Mouse (Mus musculus) left cerebral cortex, adult 11 months (tissue): ENCODE measurements around the gene Glyat.
"Not testable (repeated sequence)": the region's sequence is repeated elsewhere in the genome, so short reads cannot be mapped to it uniquely, and the experiment has no call there.

Experiments
- DNase-seq: peaks from one replicate; pipeline ENCODE4 v3.0.0; 2022; ENCODE audit warnings: low spot score

The Glyat gene

DNA sequence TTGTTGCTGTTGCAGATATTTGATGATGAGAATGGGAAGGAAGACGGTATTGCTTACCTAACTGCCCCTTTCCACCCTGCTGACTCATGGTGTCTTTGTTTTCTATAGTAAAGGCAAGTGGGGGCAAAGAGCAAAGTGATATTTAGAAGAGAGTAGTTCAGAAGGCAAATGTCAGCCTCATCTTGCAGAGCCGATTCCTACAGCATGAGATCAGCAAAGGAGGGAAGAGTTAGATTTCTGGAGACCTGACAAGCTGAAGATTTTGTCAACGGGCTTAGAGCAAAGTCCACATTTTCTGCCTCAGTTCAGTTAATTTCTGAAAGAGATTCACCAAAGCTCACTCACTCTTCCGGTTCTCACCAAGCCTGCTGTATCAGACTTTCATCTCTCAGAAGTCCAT, at the start of gene Glyat:
Gene Glyat, plus strand, starts transcription at position 133 of the 400 bp plus-strand sequence.
- no peak for DNase-seq

DNA sequence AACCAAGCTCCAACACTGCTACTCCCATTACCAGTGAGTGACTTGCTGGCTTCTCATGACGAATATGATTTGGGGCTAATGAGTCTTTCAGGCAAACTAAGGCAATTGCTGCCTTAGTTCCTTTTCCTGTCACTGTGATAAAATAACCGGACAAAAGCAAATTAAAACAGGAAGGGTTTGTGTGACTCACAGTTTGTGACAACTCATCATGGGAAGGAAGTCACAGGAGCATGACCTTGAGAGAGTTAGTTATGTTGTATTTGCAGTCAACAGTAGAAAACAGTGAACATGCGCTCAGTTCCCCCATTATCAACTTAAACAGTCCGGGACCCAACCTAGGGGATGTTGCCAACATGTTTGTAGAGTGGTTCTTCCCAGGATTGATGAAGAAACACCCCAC, 47.8 kb upstream of the Glyat start:
- DNase-seq: no peak

DNA sequence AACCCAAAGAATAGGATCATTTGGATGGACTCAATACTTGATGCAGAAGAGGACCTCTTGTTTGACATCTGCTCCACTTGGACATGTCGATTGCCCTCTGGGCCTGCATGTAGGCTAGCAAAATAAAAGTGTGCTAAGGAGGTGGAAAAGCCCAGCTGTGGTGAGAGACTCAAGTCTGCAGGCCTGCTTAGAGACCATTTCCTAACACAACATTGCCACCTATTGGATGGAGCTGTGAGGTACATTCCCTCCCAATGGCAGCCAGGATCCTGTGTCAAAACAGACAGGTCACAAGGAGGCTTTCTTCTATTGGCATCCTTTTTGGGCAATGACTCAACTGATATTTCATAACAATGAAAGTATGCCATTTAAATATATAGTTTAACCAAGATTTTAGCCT, 41.2 kb upstream of the Glyat start:
- DNase-seq: peak; percentile 57

DNA sequence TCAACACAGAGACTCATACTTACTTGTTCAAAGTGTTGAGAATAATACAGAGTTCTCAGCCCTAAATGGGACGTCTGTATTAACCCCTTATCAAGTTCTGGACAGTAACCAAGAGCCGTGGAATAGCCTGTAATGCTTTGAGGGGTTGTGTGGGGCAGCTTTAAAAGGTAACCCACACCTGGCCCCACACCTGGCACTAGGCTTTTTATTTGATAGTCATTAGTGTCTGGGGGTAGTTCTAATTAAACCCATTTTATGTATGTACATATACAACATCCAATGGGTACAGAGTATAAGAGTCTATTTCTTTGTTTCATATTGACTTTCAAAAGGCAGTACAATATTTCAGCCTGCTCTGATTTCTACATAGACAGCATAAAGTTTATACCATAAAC, 38.0 kb upstream of the Glyat start:
- DNase-seq: no peak

DNA sequence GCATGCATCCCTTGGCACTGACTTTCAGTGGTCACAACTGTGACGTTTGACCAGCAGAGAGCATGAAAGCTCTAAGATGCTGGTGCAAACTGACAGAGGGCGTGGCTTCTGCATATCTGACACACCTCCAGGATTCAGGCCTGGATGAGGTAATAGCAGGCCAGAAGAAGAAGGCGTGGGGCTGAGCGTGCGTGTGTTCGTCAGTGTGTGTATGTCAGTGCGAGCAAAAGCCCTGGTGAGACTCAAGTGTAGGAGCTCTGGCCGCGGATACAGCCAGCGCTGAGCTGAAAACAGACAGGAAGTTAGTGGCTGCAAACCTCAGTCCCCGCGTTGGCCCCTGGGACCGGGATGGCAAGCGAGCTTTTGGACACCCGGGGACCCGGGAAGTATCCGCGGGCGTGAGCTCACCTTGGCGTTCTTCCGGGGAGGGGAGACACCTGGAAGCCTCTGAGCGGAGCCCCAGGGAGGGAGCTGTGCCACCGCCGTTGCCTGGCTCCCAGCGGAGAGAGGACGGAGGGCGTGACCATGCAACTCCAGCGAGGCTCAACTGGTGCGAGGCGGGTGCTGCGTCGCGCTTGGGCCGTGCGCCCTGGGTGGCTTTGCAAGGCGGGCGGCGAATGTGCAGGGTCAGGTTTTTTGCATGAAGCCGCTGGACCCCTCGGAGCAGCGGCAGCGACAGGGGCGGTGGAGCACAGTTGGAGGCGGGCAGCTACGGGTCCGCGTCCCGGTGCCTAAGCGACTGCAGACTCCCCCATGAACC, 37.4 kb upstream of the Glyat start:
- peak; percentile 24 for DNase-seq

DNA sequence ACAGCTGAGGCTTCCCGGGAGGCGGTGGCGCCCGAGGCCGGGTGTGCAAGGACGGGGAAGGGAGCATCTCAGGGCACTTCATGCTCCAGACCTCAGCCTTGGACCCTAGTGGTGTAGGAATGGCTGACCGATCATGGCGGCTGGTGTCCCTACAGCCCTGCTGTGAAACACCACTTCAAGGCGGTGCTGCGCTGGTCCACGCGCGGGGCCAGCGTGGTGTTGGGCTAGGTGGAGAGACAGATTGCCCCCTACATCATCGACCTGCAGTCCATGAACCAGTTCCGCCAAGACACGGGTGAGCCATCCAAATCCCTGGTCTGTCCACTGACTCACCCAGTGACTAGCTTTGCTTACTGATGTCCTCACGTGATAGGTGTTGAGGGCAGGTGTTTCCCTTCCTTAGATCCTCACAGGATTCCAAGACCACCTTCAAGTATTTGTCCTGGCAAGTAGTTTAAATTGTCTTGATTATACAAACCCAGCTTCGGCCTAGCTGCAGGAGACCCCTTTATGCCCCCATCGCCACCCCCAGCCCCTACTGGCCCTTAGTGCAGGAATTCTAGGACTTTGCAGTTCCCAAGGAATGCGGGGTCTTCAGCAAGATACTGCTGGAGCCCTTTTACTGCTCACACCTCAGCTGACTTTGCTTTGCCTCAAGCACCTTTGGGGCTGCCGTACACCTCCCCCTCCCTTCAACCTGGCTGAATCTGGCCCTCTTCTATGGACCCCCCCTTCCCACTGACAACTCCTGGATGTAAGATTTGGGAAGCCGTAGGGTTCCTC, 36.6 kb upstream of the Glyat start:
- DNase-seq: no peak

DNA sequence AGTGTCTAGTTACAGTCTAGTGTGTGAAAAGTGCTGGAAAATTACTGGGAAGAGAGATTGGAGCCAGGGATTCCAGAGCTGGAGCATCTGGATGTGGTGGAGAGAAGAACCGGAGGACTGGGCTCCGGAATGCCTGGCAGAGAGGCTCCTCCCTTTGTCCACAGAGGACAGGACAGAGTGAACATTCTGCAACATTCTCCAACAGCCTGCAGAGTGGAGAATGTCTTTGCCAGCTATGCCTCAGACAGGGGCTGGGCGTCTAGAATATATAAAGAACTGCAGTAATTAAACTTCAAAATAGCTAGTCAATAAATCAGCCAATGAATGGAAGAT, 36.1 kb upstream of the Glyat start:
- DNase-seq: no peak

DNA sequence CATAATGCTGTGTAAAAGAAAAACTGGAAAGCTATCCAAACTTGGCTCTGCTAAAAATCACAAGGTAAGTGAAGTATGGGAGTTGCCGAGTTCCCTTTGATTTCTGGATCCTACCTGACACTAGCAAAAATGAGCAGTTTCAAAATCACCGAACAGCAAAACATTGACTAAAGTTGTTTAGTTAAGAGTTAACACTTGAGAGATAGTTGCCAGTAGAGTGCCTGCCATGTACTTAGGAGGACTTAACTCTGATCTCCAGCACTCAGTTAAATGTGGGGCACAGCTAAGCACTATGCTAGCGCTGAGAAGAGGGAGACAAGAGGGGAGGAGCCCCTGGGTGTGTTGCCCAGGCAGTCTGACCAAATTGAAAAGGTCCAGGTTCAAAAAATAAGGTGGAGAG, 34.4 kb upstream of the Glyat start:
- DNase-seq: no peak

DNA sequence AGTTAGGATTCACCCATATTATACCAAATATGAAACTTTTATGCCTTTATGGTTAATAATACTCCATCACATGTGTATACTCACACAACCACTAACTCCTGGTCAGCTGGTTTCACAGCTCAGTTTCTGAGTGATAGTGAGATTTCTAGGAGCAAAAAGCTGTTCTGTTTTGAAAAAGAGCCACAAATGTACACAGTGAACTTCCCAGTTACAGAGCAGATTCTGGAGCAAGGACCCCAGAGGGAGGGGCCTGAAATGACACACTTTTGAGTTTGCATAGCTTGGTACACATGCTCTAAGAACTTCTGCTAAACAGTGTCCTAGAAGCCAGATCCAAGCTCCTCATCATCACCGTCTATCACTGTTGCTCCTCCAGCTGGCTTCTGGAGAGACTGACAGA, 33.4 kb upstream of the Glyat start, which contains the start of gene Gm4952:
Gene Gm4952, plus strand, starts transcription at position 301 of the 400 bp plus-strand sequence.
- DNase-seq: no peak

DNA sequence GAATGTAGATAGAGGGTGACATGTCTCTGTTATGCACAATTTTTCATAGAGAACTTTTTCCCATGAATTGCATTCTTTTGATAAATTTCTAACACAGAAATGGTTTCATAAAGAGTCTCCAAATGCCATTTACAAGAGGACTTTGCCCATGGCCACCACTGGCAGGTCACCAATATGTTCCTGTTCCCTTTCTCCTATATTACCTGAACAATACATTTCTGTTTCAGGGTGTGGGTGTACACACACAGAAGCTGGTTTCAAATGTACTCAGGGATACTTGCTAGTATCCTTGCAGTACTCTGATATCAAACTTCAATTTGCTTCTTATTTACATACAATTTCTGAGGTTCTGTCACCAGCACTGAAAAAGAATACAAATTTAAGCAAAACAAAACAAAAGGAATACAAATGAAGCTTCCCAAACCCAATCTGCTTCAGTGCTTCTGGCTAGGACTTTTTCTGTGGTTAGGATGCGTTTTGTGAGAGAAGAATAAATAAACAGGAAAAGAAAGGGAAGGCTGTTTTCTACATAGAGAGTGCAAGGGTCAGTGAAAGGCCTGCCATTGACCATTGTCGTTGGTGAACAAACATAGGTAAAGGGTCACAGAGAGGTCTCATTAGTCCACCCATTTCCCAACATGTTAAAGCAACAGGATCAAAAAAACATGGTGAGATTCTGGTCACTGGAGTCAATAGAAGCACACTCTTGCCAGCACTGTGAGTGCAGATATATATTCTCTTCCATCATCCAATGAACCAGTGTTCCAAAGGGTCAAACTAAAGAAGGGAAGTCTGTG, 32.2 kb upstream of the Glyat start:
- DNase-seq: no peak

DNA sequence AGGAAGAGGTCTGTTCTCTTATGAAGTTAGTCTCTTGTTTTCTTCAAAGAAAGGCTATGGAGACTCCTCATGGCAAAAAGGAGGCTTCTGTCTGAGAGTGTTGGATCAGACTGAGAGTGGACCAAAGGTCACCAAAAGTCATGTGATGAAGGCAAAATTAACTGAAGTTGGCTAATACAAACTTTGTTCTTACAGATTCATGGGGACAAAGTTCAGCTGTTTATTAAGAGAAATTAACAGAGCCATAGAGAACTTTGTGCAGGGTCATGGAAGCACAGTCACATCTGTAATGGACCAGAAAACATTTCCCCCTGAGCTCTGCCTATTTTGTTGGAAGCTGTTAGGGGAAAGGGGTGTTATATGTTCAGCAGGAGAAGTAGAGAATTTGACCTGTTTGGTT, 24.8 kb upstream of the Glyat start:
- DNase-seq: no peak

DNA sequence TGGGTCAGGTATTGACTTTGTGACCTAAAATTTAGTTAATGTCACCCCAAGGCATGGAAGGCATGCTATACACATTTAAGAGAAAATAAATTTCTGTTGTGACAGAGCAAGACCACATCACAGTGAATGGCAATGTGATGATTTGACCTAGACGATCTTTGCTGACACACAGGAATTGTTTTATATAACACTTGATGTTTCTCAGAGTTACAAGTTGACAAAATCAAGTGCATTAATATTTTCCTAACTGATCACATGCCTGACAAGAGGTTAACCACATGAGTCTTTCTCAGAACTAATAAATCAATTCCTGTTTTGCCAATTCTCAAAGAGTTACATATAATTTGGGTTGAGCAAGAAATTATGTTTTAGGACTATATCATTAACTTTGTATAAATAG, 19.5 kb upstream of the Glyat start:
- DNase-seq: no peak

DNA sequence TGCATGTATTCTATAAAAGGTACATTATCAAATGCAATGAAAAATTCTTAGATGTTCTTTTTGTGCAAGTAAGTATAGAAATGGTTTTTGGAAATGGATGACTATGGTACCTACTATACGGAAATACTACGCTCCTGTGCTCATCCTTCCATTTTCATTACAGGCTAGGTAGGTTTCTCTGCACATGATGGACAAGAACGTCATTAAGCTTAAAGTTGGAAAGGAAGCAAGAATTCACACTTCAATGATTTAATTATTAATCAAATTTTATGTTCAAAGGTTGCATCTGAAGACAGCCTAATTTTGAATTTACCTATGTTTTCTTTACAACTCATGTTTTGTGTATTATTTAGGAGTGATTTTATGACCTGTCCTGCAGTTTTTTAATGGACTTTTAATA, 1.2 kb downstream of the Glyat start:
- DNase-seq: no peak

DNA sequence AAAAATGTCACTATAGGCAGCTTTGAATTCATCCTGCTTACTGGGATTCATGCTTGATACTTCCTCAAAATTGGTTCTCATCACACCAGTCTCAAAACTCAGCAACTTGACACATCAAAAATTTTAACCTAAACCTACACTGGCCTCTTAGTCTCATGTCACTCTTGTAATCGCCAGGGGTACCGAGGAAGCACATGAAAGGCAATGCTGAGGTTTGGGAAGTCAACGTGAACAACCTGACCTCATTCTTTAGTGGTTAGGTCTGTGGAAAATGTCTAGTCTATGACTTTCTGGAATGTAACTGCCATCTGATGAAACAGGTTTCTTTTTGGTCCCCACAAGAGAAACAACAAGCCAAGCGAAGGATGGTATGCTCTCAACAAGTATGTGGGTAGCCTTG, 1.9 kb downstream of the Glyat start:
- DNase-seq: no peak

DNA sequence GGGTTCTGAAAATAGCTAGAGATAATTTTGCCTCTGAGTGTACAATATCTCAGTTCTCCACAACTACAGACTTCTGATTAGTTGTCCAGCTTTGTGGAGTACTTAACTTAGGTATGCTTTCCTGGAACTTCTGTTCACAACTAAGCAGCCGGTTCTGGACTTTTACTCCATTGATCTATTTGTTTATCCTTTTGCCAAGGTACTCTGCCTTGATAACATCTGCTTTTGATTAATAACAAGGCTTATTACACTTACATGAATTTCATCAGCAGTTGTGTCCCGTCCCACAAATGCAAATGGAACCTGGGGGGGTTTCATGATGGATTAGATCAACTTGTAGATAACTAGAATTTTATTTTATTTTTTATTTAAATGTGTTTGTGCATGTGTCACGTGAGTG, 3.8 kb downstream of the Glyat start:
- no peak for DNase-seq

DNA sequence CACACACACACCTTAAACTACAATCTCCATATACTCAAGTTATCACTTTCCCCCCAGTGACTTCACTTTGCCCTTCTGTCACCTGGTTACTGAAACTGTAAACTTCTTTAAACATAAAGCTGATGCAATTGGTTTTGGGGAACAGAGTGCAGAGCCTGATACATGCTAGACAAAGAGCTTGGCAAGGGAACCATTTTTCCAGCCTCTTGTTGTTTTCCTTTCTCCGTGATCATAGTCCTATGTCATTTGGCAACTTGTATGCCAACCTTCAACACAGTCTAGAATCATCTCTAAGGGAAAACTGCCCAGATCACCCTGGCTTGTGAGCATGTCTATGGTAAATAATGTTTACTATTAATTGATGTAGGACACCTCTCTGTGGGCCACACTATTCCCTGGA, 4.9 kb downstream of the Glyat start:
- DNase-seq: no peak

DNA sequence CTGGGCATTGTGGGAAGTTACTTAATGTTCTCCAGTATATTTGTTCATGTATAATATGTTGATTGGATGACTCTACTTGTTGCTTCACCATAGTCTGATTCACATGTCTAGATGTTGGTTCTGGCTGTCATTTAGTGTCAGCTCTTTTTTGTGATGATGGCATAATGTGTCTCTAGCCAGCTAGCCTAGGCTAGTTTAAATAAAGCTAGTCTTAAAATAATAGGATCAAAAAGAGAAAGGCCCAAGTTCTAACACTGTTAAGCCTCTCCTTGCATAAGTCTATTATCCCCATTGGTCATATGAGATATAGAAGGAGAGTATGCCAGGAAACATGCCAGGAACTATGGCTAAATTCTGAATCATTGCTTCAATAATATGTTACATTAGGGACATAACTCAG, 16.4 kb downstream of the Glyat start:
- DNase-seq: no peak

DNA sequence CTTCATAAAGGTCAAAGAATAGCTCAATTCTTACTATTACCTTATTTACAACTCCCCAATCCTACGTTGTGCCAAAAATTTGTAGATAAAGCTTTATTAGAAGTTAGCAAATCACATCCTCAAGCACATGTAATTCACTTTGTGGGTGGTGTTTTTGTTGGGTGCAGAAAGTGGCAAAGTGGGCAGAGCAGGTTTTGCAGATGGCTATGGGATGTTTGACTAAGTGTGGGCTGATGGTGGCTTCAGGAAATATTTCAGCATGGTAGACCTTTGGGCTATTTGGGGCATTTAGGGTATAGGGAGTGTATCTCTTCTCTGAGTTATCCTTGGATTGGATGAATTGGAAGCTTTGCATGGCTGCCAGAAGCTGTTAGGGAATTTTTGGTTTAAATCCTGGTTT, 33.0 kb downstream of the Glyat start:
- no peak for DNase-seq

DNA sequence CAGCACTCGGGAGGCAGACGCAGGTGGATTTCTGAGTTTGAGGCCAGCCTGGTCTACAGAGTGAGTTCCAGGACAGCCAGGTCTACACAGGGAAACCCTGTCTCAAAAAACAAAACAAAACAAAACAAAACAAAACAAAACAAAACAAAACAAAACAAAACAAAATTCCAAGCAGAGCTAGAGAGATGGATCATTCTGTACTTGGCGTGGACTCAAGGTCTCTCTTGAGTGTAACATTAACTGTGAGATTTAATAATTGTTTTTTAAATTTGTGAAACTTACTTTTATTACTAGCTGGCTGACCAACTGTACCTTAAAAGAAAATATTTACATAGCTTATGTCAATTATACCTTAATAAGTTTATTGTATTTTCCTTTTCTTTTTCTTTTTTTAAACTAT, 35.5 kb downstream of the Glyat start:
- not testable (repeated sequence) for DNase-seq

DNA sequence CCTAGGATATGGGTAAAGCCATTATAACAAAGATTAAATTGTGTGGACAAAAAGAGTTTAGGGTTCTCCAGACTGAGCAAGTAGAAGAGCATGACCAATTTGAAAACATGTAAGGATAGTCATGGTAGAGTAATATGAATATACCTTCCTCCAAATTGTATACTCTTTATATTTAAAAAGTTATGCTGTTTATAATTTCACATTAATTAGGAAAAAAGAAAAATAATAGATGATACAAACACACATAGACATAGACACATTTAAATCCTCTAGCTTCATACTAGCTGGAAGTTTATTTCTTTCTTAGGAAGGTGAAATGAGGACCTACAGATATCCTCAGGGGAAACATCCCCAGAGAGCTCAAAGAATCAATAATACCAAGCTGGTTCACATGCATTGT, 37.0 kb downstream of the Glyat start, which contains the start of gene Olfr1442:
Gene Olfr1442, plus strand, starts transcription at position 301 of the 400 bp plus-strand sequence.
- no peak for DNase-seq

DNA sequence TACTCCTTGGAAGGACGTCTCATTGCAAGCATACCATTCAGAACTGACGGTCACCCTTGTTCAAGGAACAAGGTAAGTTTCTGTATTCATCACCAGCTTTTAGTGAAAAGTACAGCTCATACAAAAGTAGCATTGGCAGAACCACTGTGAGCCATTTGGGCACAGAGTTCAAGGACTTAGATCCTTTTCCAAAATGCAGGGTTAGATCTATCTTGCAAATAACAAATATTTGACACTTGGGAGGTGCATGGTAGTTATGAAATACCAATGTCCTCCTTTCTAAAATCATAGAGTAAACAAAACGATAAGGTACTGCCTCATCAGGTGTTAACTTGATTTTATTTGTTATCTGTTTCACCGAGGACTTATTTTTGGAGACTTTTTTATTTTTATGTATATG, 37.9 kb downstream of the Glyat start:
- DNase-seq: no peak

DNA sequence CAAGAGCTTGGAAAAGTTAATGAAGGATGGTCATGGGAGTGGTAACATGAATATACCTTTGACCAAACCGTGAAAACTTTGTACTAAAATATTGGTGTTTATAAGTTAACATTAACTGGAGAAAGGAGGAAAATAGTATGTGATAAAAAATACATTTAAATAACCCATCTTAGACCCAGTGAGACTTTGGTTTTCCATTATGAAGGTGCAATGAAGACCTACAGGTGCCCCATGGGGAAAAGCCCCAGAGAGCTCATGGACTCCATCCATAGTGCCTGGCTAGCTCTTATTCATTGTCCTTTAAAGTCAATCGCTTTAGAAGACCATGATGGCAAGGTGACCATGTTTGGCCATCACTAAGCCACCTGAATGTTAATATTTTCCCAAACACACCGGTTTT, 44.7 kb downstream of the Glyat start, which contains the start of gene Olfr1443:
Gene Olfr1443, plus strand, starts transcription at position 301 of the 400 bp plus-strand sequence.
- no peak for DNase-seq

DNA sequence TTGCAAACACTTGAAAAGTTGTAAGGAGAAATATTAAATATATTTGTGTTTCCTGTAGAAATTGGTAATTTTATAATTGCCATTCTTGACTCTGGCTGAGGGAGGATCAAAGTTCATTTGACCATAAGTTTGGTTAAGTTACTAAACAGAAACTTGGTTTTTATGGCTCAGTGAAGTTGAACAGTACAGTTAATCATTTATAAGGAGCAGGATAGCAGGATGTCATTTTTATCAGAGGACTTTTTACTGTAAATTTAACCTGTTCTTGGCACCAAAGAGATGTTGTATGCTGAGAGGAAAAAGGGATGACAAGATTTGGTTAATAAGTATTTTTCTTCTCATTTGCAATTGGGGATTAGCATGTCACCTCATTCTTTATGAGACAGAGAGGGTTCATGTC, 51.5 kb downstream of the Glyat start:
- no peak for DNase-seq
